11 mouse cellular contexts compared by ENCODE assay signal in genomic region chr2:178700825-178701224, GRCm38 (mm10).
"Had no signal": no experiment of that assay in that cellular context is flagged by ENCODE, and none has a peak within 500 bp of the region (broad histone marks: within the 10 kb centered on the region; RNA-seq: fewer than 3 reads in every experiment).

No protein-coding gene starts in this region.

- ATAC-seq: liver, postnatal 0 days; lung, postnatal 0 days; midbrain, embryonic 13.5 days; midbrain, embryonic 15.5 days had no signal

- DNase-seq: liver, postnatal 0 days; lung, adult 2 months; lung, postnatal 14 days; lung, postnatal 36 days; right cerebral cortex, postnatal 14 days; thymus, adult 2 months; thymus, postnatal 25 days; thymus, postnatal 4 days had no signal
